Mouse (Mus musculus) embryonic fibroblast, embryonic 13.5 days (primary cell): Measurements from ENCODE around the gene Rpl21.

Experiments
- CTCF ChIP-seq: IDR thresholded peaks from 2 replicates; pipeline ENCODE4 v1.5.1; 2011; ENCODE audit warnings: mild to moderate bottlenecking, control low read depth, low read length, moderate library complexity, borderline replicate concordance; ENCODE audit not compliant: insufficient read depth
- POLR2A ChIP-seq: IDR thresholded peaks from 2 replicates; pipeline ENCODE4 v1.6.1; 2011; ENCODE audit warnings: low read depth, mild to moderate bottlenecking, control low read depth, low read length, moderate library complexity

GRCm38 (mm10) chr5:146866277-146866676 lies 33.6 kb downstream of the Rpl21 start:
- TF ChIP-seq POLR2A (no peak), CTCF (no peak)
